Mouse (Mus musculus): ENCODE results near the gene Myo10. TPM values are rescaled to one million over a fixed set of nuclear protein-coding genes. Genes with fewer than 3 reads are reported as not detected.

Gene Myo10
- polyA plus RNA-seq, 1 experiment = 25.2 TPM

Other genes with a start within 250 kb of the Myo10 start
- gene Basp1, start 208.8 kb upstream of the Myo10 start, polyA plus RNA-seq (2012; ENCODE audit: insufficient read depth, insufficient read length, missing spikeins) = 5.2 and 5.3 TPM in 2 replicates
- gene Retreg1, start 220.7 kb downstream of the Myo10 start, polyA plus RNA-seq (2012; ENCODE audit: insufficient read depth, insufficient read length, missing spikeins) = 14.2 and 17.8 TPM in 2 replicates

All from brown adipose tissue, adult 24 weeks (tissue).